Mouse (Mus musculus) thymus, adult 2 months (tissue): ENCODE results near the gene St8sia1.

Source experiments
- CTCF ChIP-seq: fragments of 200-500 bp; IDR thresholded peaks from 2 replicates; pipeline ENCODE4 v1.5.1; 2012; ENCODE audit warnings: mild to moderate bottlenecking, control low read depth, low read length, moderate library complexity, borderline replicate concordance; ENCODE audit not compliant: control insufficient read depth, poor library complexity, insufficient read depth; ENCODE audit errors: extremely low read depth
- POLR2A ChIP-seq: fragments of 200-500 bp; IDR thresholded peaks from 2 replicates; pipeline ENCODE4 v1.6.1; 2012; ENCODE audit warnings: mild to moderate bottlenecking, low read length, control low read depth, moderate library complexity; ENCODE audit not compliant: control insufficient read depth, poor library complexity, insufficient read depth; ENCODE audit errors: extremely low read depth

DNA sequence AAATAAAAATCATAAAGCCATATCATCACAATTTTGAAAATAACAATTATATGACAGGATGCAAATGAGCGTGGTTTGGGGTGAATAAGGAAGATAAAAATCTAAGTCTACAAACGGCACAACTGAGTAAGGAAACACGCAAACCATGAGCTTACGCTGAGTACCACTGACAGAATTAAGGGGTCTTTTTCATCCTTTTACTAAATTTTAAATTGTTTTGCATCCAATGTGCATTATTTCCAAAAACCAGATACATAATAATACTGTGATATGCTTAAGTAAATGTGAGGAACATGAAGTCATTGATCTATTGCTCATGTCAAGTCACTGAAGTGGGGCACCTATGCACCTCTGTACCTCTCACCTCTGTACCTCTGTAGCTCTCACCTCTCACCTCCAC lies 7.7 kb downstream of the St8sia1 start:
- TF ChIP-seq POLR2A (no peak), CTCF (no peak)
